Mouse (Mus musculus) adrenal gland, postnatal 36 days (tissue): Measurements from ENCODE around the gene Iqca. TPM values are rescaled to one million over a fixed set of nuclear protein-coding genes. Genes with fewer than 3 reads are reported as not detected.

Source experiments
- DNase-seq, 2 experiments: peaks; one replicate each; pipeline ENCODE4 v3.0.0; 2021; ENCODE audit warnings: mixed read lengths in 1 of 2
- total RNA-seq, 2 experiments: library from RNA; stranded (reverse); gene quantifications; 2 replicates each; pipeline ENCODE4 v1.2.3; 2021

Gene Iqca
- total RNA-seq, 2 experiments from 2014 or later, result not detected

DNA sequence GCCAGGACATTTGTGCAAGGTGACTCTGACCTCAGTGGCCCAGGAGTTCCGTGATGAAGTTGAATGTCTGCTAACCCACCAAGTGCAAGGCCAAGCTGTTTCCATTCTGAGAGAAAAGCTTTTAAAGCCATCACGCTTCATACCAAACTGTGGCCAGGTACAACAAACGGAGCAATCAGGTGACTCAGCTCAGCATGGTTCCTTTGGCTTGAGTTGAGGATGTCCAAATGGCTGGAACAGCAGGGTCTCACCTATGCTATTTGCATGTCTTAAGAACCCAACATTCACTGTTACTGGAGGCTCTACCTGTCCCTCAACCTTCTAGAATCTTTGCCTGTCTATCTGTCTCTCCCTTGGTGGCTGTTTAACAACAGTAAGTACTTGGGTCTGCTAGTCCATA, 93.1 kb downstream of the Iqca start:
- no peak for DNase-seq

DNA sequence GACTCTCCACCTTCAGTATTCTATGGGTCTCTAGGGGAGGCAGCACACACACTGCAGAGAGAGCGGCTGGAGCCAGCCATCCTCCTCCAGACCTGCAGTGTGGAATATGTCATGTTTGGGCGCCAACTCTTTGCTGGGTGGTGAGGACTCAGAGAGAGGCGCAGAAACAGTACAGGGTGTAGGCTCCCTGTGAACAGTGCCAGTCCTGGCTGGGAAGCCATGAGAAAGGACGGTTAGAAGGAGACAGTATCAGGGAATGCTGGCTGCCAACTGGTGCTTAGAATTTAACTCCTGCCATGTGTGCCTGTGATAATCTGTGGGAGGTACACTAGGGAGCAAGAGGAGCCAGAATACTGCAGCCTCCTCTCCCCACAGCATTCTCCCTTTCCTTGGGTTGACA, 98.2 kb downstream of the Iqca start:
- DNase-seq, result no peak

DNA sequence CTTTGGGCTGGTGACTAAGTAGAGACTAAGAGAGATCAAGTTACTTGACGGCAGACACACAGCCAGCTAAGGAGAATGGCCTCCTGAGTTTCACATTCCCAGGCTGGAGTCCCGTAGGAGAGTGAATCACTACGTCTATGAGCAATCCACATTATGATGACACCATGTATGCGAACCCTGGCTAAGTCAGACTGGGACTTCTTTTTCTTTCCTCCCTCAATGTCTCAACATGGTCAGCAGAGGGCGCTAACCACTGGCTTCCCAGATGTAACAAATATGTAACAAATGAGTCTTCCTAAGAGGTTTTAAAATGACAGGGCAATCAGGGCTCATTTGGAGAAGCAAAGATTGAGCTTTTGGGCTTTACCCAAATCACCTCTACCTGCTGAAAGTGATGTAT, 101.9 kb downstream of the Iqca start:
- DNase-seq, result peak; percentile 49 to 65

DNA sequence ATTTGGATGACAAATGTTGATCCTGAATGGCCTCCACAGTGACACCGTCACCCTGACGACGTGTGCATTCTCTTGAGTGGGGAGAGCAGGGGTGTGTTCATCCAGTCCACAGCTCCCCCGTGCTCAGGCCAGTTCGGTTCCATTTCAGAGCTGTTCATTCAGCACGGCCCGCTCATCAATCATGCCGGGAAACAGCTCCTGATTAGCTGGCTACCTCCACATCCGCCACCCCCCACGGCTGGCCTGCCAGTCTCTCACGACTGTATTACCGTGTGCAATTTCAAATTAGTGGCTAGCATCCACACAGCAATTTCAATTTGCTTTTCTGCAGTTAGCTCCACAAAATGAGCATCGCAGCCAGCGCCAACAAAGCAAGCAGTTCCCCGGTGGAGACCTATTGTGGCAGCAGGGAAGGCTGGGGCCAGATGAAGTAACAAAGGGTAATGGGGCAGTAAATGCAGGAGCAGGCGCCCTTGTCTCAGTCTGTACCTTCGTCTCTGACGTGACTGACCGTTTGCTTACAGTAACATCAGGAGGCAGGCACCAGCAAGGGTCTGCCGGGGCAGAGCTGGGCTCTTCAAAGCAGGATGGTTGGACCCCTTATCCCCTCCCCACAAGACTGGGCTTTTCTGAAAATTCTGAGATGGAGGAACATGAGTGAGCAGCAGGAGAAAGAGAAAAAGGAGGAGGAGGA, 103.0 kb downstream of the Iqca start:
- no peak for DNase-seq

- DNase-seq, result no peak
These were observed 124.9 kb downstream of the Iqca start for GRCm38 (mm10) chr1:90028305-90028704.

GRCm38 (mm10) chr1:90026945-90027344, 126.3 kb downstream of the Iqca start:
- peak; percentile 64 to 73 for DNase-seq

DNA sequence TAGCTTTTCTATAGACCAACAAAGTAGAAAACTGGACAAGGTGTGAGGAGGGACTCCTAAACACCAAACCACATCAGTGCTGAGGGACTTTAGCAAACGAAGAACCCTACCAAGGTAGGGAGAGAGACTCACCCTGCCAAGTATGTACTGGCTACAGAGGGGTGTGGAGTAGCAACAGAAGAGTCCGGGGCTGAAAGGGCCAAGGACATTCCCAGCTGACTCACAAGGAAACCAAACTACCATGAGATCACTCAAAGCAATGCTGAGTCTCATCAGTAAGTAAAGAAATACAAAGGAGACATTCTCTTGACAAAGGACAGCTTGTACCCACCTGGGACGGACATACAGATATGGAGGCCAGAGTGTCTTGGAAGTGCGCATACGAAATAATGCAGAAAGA, 132.9 kb downstream of the Iqca start:
- DNase-seq, result peak; percentile 46 to 59

DNA sequence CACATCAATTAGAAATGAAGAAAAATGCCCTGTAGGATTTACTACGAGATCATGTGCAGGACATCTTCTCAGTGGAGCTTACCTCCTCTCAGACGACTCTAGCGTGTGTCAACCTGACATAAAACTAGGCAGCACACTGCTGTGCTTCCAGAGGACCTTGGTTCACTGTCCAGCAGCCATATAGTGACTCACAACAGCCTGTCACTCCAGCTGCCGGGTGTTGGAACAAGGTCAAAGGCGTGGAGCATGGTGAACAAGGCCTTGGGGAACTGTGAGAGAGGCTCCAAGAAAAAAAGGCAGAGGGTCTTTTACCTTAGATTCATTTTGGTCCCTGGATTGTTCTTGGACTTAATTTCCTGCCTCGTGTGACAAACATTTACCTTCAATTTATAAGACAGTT, 135.1 kb downstream of the Iqca start:
- DNase-seq, result peak; percentile 81 to 89

GRCm38 (mm10) chr1:90014446-90014845, 138.8 kb downstream of the Iqca start, which contains the start of gene Asb18:
Gene Asb18 (minus strand): TSS chr1:90014666.
- no peak for DNase-seq

DNA sequence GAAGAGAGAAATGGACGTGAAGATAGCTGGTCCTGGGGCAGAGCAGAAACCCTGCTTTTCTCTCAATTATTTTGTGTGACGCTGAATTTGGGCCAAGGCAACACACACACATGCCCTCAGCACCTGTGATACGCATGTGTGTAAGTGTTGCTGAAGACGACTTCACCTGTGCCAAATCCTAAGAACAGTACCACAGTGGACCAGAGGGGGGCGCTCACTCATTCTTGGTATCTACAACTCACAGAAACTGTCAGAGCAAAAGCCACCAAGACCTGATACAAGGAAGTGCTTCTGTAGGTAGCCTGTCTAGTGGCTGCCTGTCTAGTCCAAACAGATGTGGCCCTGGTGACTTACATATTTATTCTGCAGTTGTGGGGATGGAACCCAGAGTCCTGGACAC, 139.9 kb downstream of the Iqca start:
- DNase-seq, result no peak

DNA sequence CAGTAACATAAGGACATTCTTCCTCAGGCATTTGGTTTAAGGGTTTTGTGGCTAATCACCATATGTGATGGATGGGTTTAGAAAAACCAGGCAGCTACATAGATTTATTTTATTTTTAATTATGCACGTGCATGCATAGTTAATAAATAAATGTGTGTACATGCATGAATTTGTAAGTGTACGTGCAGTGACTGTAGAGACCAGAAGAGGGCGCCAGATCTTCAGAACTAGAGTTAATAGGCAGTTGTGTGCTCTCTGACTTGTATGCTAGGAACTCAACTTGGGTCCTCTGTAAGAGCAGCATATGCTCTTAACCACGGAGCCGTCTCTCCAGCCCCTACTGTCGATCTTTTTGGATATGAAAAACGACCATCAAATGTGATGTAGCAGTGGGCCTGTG, 140.4 kb downstream of the Iqca start:
- no peak for DNase-seq

- no peak for DNase-seq
These were observed 141.0 kb downstream of the Iqca start for GRCm38 (mm10) chr1:90012168-90012567.

- no peak for DNase-seq
These were observed 143.1 kb downstream of the Iqca start for GRCm38 (mm10) chr1:90010077-90010476.

- no peak for DNase-seq
These were observed 144.0 kb downstream of the Iqca start for GRCm38 (mm10) chr1:90009188-90009587.

GRCm38 (mm10) chr1:90006666-90007065, 146.5 kb downstream of the Iqca start:
- DNase-seq, result no peak

DNA sequence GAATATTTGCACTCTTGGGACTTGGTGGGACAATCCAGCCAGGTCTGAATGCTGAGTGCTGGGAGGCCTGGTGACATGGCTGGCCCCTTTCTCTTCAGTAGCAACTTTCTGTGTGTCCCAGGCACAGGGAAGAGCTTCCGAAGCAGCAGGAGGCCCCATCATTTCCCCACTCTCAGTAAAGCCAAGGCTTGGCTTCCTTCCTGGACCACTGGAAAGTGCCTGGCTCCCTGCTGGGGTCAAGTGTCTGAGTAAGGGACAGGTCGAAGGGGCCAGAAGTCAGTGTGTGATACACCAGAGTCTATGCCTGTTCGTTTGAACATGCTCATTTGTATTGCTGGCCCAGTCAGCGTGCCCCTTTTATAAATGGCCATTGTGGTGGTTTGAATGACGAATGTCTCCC, 152.2 kb downstream of the Iqca start:
- DNase-seq, result no peak

GRCm38 (mm10) chr1:89999858-90000257, 153.3 kb downstream of the Iqca start:
- no peak for DNase-seq

GRCm38 (mm10) chr1:89998696-89999095, 154.5 kb downstream of the Iqca start:
- DNase-seq, result no peak

GRCm38 (mm10) chr1:89998076-89998475, 155.1 kb downstream of the Iqca start:
- no peak for DNase-seq

GRCm38 (mm10) chr1:89992256-89992655, 160.9 kb downstream of the Iqca start:
- no peak for DNase-seq
